Mouse (Mus musculus) myocyte (in vitro differentiated cells): ENCODE data around the gene Rnf19b. TPM values are rescaled to one million over a fixed set of nuclear protein-coding genes. Genes with fewer than 3 reads are reported as not detected.
A peak's percentile ranks its signal among the peaks of the same experiment; 100 is the strongest.

Experiments
- H3K27me3 ChIP-seq: one replicate; pipeline ENCODE4 v1.6.1; 2011; ENCODE audit not compliant: control insufficient read depth, insufficient read depth, insufficient read length
- H3K36me3 ChIP-seq: one replicate; pipeline ENCODE4 v1.6.1; 2011; ENCODE audit not compliant: control insufficient read depth, insufficient read depth
- H3K4me2 ChIP-seq: one replicate; pipeline ENCODE4 v1.6.1; 2011; ENCODE audit warnings: low read depth, control low read depth
- H3K4me3 ChIP-seq: one replicate; pipeline ENCODE4 v1.5.1; 2011; ENCODE audit warnings: mild to moderate bottlenecking, control low read depth, moderate library complexity
- H3K79me2 ChIP-seq: one replicate; pipeline ENCODE4 v1.6.1; 2011; ENCODE audit not compliant: control insufficient read depth, insufficient read depth
- H3ac ChIP-seq: one replicate; pipeline ENCODE4 v1.6.1; 2011; ENCODE audit not compliant: control insufficient read depth, insufficient read length
- CEBPB ChIP-seq: IDR thresholded peaks from 2 replicates; pipeline ENCODE4 v1.6.1; 2011; ENCODE audit warnings: mild to moderate bottlenecking, moderate library complexity; ENCODE audit not compliant: poor library complexity, insufficient read depth, severe bottlenecking
- E2F4 ChIP-seq: IDR thresholded peaks from one replicate; pipeline ENCODE4 v1.6.1; 2011; ENCODE audit warnings: mild to moderate bottlenecking, control low read depth, moderate library complexity; ENCODE audit not compliant: insufficient read depth
- MAX ChIP-seq: IDR thresholded peaks from one replicate; pipeline ENCODE4 v1.6.1; 2011; ENCODE audit warnings: low read depth, mild to moderate bottlenecking, control low read depth
- MYOD1 ChIP-seq, 3 experiments: IDR thresholded peaks; one replicate each; pipeline ENCODE4 v1.6.1; 2011; ENCODE audit warnings: control low read depth in 2 of 3, low read depth in 2 of 3, mild to moderate bottlenecking in 2 of 3, moderate library complexity in 1 of 3; ENCODE audit not compliant: insufficient read length in 2 of 3, control insufficient read depth in 1 of 3
- MYOG ChIP-seq, 3 experiments: IDR thresholded peaks; one replicate each; pipeline ENCODE4 v1.6.1; 2011; ENCODE audit warnings: control low read depth in 2 of 3, low read depth in 2 of 3, mild to moderate bottlenecking in 2 of 3; ENCODE audit not compliant: insufficient read length in 2 of 3, control insufficient read depth in 1 of 3, insufficient read depth in 1 of 3
- POLR2A ChIP-seq: IDR thresholded peaks from one replicate; pipeline ENCODE4 v1.6.1; 2011; ENCODE audit warnings: low read depth, mild to moderate bottlenecking, control low read depth, moderate library complexity; ENCODE audit not compliant: insufficient read length
- POLR2AphosphoS2 ChIP-seq: IDR thresholded peaks from one replicate; pipeline ENCODE4 v1.6.1; 2011; ENCODE audit warnings: low read depth, control low read depth; ENCODE audit not compliant: insufficient read length
- REST ChIP-seq: IDR thresholded peaks from one replicate; pipeline ENCODE4 v1.6.1; 2011; ENCODE audit warnings: mild to moderate bottlenecking, control low read depth, moderate library complexity; ENCODE audit not compliant: insufficient read depth, insufficient read length
- SRF ChIP-seq: IDR thresholded peaks from one replicate; pipeline ENCODE4 v1.6.1; 2011; ENCODE audit warnings: low read depth; ENCODE audit not compliant: control insufficient read depth, insufficient read length
- TCF12 ChIP-seq: IDR thresholded peaks from one replicate; pipeline ENCODE4 v1.6.1; 2011; ENCODE audit warnings: mild to moderate bottlenecking, control low read depth; ENCODE audit not compliant: poor library complexity, insufficient read depth, severe bottlenecking
- TCF3 ChIP-seq: IDR thresholded peaks from one replicate; pipeline ENCODE4 v1.6.1; 2011; ENCODE audit warnings: low read depth, control low read depth; ENCODE audit not compliant: insufficient read length
- USF1 ChIP-seq: IDR thresholded peaks from one replicate; pipeline ENCODE4 v1.6.1; 2011; ENCODE audit warnings: low read depth, mild to moderate bottlenecking, control low read depth, moderate library complexity
- polyA plus RNA-seq: library from polyadenylated mRNA; unstranded; fragments of >200 nt; fragmentation: generic; extraction: Trizol; gene quantifications from one replicate; pipeline ENCODE4 v1.2.1, GENCODE M21; 2012; ENCODE audit warnings: missing spikeins

The Rnf19b gene
- polyA plus RNA-seq, 1 experiment: 49.3 TPM

GRCm38 (mm10) chr4:129034224-129034623 is 23.8 kb upstream of the Rnf19b start:
- TF ChIP-seq E2F4 (no peak), USF1 (no peak), MAX (no peak), REST (no peak), CEBPB (no peak), TCF3 (no peak), POLR2AphosphoS2 (no peak), MYOG (IDR thresholded peaks at IDR 0.05; ENCODE audit: control insufficient read depth in 1 of 3, insufficient read depth in 1 of 3, insufficient read length in 2 of 3, low read depth in 2 of 3) (no peak), POLR2A (no peak), MYOD1 (IDR thresholded peaks at IDR 0.05; ENCODE audit: control insufficient read depth in 1 of 3, insufficient read length in 2 of 3, low read depth in 2 of 3) (no peak), TCF12 (no peak)
- Histone ChIP-seq H3K4me2 (peak overlapping the region; percentile 88), H3K4me3 (peak overlapping the region; percentile 1), H3ac (no peak overlapping the region), H3K79me2 (no peaks in the 10 kb centered on the region), H3K27me3 (no peaks in the 10 kb centered on the region), H3K36me3 (no peaks in the 10 kb centered on the region)

- H3K4me3 ChIP-seq: peak overlapping the region; percentile 1
- no peak overlapping the region for H3ac ChIP-seq
- no peaks in the 10 kb centered on the region for H3K79me2 ChIP-seq
- peak overlapping the region; percentile 88 for H3K4me2 ChIP-seq
- no peak for TF ChIP-seq MAX
- TF ChIP-seq MYOD1 (IDR thresholded peaks at IDR 0.05; ENCODE audit: control insufficient read depth in 1 of 3, insufficient read length in 2 of 3, low read depth in 2 of 3): no peak
- no peak for TF ChIP-seq POLR2AphosphoS2
- TF ChIP-seq CEBPB: peak; percentile 48; the same call in 1 of the 2 replicates
- peak; percentile 13 for TF ChIP-seq TCF12
- H3K36me3 ChIP-seq: no peaks in the 10 kb centered on the region
- H3K27me3 ChIP-seq: no peaks in the 10 kb centered on the region
Observed at GRCm38 (mm10) chr4:129034706-129035660, 23.1 kb upstream of the Rnf19b start.

- no peak overlapping the region for H3ac ChIP-seq
- H3K36me3 ChIP-seq: no peaks in the 10 kb centered on the region
- H3K79me2 ChIP-seq: no peaks in the 10 kb centered on the region
- H3K4me3 ChIP-seq: no peak overlapping the region
- TF ChIP-seq CEBPB (peak; percentile 65; the same call in 1 of the 2 replicates), POLR2AphosphoS2 (no peak)
- peak overlapping the region; percentile 88 for H3K4me2 ChIP-seq
- no peaks in the 10 kb centered on the region for H3K27me3 ChIP-seq
Observed at GRCm38 (mm10) chr4:129035851-129036445, 22.1 kb upstream of the Rnf19b start.

- peaks cover 5% of the 10 kb centered on the region for H3K27me3 ChIP-seq
- no peaks in the 10 kb centered on the region for H3K36me3 ChIP-seq
- H3K4me3 ChIP-seq: peak overlapping the region; percentile 22
- no peak overlapping the region for H3ac ChIP-seq
- TF ChIP-seq CEBPB: no peak
- no peaks in the 10 kb centered on the region for H3K79me2 ChIP-seq
- H3K4me2 ChIP-seq: peak overlapping the region; percentile 90
Observed at GRCm38 (mm10) chr4:129047721-129048421, 10.2 kb upstream of the Rnf19b start.

- H3K4me3 ChIP-seq: peak overlapping the region; percentile 22
- no peaks in the 10 kb centered on the region for H3K79me2 ChIP-seq
- peaks cover 5% of the 10 kb centered on the region for H3K27me3 ChIP-seq
- H3K36me3 ChIP-seq: no peaks in the 10 kb centered on the region
- H3K4me2 ChIP-seq: peak overlapping the region; percentile 90
- TF ChIP-seq SRF (no peak), TCF12 (no peak), MYOD1 (IDR thresholded peaks at IDR 0.05; ENCODE audit: control insufficient read depth in 1 of 3, insufficient read length in 2 of 3, low read depth in 2 of 3) (peak in 1 of 3 experiments; percentile 27), E2F4 (no peak), MYOG (IDR thresholded peaks at IDR 0.05; ENCODE audit: control insufficient read depth in 1 of 3, insufficient read depth in 1 of 3, insufficient read length in 2 of 3, low read depth in 2 of 3) (peak in 1 of 3 experiments; percentile 31), USF1 (peak; percentile 53)
- peak overlapping the region; percentile 22 for H3ac ChIP-seq
Observed at GRCm38 (mm10) chr4:129048501-129049305, 9.4 kb upstream of the Rnf19b start.
